Mouse (Mus musculus) fat pad, adult 2 months (tissue): ENCODE data around the gene Ccdc157.
"Not testable (repeated sequence)": the region's sequence is repeated elsewhere in the genome, so short reads cannot be mapped to it uniquely, and the experiment has no call there.

Experiments used
- DNase-seq: peaks from one replicate; pipeline ENCODE4 v3.0.0-alpha.2; 2011; ENCODE audit warnings: low read depth, low spot score; ENCODE audit errors: extremely low read depth

The Ccdc157 gene

DNA sequence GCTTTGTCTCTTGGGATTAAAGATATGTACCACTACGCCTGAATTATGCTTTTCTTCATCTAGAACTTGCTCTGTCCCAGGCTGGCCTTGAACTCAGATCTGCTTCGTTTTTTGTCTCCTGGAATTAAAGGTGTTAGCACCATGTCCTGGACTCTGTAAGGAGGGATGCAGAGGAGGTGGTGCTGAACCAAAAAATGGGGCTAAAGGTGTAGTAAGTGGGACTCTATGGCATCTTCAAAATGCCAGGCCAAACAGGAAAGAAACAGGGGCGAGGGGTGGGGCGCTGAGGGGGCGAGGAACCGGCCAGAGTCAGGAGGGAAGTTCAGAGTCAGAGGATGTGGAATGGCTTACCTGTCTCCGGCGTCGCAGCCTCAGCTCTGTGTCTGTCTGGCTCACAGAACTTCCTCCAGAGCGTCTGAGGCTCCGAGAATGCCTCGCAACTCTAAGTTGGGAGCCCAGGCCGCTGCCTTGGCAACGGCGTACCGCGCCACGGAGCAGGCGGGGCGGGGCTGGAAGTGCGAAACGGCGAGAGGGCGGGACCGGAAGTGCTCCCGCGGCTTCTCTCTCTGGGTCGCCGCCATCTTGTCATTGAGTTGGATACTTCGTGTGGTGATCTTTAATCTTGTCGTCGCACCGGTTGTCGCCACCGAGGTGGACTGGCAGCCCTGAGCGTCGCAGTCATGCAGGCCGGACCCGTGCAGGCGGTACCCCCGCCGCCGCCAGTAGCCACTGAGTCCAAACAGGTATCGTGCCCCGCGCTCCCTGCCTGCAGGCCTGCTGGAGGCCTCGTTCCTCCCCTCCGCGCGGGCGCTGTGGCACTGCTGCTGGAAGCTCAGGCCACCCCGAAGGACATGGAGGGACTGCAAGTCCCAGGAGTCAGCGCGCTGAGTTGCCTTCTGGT lies at the start of gene Ccdc157, which contains the start of gene Sf3a1:
Gene Ccdc157 (minus strand): TSS at position 486 of the 901 bp plus-strand sequence.
Gene Sf3a1 (plus strand): TSS at position 543 of the 901 bp plus-strand sequence.
- no peak for DNase-seq

DNA sequence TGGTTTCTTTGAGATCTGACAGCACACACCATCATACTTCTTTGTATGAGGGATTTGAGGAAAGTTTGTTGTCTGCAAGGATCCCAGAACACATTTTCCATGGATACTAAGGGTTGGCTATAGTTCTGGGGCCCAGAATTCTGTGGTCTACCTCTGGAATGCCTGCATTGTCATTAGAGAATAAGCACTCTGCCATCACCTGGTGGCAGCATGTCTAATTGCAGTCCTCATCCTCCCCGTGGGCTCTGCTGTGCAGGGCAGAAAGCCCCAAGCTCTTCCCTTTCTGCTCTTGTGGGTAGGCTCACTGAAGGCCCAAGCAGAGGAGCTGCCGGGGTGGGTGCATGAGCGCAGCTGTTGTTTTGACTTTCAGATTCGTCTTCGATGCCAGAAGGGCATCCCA lies 49.5 kb upstream of the Ccdc157 start:
- DNase-seq: no peak

DNA sequence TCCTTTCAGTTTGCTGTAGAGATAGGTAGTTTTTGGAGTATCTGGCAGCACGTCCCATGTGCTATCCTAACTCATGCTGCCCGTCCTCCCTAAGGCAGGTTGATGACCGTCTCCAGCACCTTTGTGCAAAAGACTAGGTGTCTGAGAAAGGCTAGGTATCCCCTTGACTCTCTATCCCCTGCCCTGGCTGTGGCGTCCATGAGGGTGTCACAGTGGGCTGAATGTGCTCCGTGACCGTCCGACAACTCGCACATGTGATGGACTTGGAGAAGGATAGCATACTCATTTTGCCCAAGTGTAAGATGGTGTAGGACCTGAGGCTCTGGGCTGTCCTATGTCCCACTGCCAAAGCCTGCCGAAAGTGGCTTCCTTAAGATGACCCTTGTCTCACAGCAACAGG lies 47.6 kb upstream of the Ccdc157 start:
- DNase-seq: no peak

DNA sequence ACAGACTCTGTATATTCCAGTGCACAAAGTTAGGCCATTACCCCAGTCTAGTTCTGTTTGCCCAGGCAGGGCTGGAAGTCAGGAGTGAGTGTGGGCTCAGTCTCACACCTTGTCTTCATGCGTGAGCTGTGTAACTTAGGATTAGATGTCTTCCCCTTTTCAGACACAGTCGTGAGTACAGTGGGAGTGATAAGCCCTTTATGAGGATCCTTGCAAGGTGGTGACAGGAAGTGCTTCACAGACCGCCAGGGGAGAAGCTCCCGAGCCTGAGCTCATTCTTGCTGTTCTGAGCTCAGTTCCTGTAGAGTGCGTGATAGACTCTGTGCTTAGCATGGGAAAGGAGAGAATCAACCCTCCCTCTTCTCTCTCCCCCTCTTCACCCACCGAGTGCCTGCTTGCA lies 46.5 kb upstream of the Ccdc157 start:
- no peak for DNase-seq

DNA sequence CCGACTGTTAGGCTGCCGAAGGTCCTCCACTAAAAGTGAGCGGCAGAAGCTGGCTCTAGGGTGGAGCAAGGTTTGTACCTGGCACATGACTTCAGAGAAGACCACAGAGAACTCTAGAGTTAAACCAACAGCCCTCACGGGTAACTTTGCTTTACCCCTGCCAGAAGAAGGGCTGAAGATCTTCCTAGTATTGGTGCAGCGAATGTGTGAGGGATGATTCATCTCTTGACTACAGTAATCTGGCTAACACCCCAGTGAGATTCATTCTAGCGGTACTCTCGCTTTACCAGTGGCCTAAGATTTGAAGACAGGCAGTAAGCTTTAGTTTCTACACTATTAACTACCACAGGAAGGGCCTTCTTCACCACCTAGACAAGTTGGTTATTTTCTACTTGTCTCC lies 45.9 kb upstream of the Ccdc157 start:
- no peak for DNase-seq

DNA sequence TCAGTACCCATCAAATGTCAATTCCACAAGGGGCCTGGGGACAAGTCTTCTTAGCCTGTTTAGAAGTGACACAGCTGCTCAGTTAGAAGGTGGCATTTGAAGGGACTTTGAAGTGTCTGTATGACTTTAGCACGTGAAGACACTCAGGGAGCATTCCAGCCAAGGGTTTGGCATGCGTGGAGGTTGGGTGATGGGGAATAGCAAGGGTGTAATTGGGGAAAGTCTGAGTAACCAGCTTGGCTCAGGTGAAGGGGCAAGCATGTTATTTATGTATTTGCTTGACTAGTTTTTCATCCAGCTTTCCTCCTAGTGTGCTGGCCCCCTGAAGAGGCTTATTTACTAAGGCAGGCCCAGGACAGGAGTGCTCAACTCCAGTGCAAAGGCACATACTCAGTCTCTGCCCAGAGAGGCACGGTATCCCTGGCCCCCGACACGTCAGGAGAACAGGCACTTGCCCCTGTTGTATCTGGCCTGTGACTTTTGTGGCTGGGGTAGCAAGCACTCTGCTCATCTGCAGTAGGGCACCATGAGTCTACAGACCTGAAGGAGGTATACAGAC lies 45.1 kb upstream of the Ccdc157 start:
- no peak for DNase-seq

DNA sequence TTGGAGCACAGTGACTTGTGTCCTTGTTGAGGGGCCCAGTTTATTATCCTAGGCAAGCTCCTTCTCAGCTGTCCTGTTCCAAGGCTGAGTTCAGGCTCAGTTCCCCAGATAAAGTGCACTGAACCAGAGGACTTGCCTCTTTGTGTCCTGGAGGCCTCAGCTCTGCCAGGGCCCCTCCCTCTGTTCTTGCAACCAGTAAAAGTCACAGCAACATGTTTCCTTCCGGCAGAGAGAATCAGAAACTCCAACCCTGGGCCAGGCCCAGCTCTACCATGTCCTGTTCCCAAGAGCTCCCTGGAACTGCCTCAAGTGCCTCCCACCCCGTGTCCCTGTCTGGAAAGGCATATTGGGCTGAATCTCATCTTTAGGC lies 43.6 kb upstream of the Ccdc157 start:
- peak; percentile 56 for DNase-seq

DNA sequence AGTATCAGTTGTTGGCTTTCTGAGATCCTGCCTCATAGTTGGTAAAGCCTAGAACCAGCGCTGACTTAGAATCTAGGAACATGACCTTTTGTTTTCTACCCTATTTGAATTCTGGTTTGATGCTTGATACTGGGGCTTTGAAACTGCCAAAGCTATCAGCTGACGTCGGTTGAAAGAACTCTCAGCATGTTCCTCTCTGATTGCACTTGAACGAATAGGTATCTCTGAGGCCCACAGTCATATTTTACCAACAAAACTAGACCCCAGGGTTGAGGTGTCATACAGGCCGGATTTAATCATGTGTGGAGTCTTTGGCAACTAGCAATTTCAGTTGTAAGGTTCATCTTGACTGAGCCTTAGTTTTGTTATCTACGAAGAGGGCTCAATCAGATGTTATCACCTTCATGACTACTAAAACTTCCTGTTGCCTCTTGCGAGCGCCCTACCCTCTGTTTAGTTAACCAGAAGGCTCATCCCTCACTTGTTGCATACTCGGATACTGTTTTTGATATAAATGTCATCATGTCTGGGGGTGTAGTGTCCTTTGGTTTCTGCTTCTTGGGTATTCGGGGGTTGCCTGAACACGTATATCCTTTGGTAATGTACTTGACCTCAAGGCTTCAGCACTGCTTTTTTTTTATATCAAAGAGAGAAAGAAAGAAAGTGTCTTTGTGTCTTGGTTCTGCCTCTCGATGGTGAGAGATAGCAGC lies 43.1 kb upstream of the Ccdc157 start:
- no peak for DNase-seq

DNA sequence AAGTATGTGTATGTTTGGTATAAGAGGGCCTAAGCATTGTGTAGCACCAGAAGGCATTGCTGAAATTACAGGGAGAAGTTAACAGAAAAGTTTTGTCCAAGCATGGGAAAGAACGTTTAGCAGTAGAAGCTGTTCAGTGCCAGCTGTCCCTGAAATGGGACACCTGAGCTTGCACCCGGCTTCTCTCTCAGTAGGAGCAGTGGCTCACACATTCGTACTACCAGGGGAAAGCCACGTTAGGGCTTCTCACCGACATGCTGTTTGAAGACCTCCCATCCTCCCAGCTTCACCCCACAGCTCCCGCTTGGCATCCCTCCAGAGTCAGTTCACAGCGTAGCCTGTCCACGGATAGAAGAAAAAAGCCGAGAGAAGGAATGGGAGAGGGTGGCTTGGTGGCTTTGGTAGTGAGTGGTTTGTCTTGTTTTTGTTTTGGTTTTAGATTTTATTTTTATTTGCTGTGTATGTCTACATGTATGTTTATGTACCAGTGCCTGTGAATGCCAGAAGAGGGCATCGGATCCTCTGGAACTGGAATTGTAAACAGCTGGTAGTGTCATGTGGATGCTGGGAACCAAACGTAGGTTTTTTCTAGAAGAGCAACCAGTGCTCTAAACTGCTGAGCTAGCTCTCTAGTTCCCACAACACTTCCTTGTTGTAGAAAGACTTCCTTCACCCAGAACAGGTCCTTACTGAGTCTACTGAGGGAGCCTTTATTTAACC lies 42.0 kb upstream of the Ccdc157 start:
- DNase-seq: no peak

DNA sequence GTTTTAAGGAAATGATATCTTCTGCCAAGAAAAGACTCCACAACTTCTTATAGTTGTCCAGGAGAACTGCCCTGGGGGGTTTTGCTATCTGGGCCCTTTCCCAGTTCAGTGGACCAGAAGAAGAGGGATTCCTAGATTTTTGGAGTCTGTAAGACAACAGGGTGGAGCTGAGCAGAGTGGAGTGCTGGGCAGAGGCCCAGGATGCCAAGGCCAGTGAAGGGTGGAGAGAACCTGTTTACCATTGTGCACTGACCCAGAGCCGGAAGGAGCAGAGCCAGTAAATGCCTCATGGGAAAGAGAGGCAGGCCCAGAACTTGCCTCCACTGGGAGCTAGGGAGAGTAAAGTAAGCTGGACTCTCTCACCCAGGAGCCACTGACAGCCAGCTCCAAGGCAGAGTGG lies 37.6 kb upstream of the Ccdc157 start:
- DNase-seq: no peak

DNA sequence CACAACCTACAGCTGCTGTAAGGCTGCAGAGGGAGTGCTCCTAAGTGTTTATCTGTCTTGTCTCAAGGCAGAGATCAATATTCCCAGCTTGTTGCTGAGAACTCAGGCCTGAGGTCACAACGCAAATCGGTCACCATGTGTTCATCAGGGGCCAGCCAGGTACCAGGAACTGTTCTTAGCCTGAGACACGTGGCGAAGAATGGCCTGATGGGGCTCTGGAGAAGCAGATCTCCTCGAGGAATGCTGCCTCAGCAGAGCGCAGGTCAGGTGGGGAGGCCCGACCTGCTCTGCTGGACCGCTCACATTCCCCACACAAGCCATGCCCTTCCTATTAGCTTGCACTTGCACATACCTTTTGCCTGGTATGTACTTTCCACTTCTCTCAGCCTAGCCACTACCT lies 36.5 kb upstream of the Ccdc157 start:
- no peak for DNase-seq

DNA sequence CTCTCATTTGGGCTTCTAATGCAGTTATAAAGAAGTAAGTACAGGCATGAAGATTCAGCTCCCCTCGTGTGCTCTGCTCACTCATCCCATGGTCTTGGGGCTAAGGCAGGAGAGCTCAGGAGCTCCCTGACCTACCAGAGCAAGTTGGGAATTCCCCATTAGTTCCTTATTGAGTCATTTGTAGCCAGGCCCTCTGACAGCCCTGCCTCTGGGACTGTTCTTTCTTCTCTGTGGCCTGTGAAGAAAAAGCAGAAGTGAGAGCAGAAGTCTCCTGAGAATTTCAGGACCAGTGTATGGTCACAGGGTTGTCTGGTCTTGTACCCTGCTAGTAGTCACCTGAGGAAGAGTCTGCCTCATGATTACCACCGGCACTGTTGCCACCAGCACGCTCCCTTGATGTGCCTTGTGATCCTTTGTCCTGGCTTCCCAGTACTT lies 35.5 kb upstream of the Ccdc157 start:
- DNase-seq: no peak

DNA sequence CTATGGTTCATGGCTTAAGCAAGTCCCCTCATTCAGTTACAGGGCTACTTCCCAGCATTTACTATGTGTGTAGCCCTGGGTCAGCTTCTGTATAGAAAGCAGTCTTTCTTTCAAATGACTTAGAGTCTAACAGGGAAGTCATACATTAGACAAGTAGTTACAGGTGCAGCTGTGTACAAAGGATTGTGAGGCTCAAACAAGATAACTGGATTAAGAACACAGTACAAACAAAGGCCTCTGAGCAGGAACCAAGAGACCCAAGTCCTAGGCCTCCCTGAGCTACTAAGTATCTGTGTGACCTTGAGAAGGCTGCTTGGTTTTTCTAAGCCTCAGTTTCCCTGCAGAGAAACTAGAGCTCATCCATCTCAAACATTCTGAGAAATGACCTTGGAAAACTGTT lies 33.3 kb upstream of the Ccdc157 start:
- DNase-seq: no peak

DNA sequence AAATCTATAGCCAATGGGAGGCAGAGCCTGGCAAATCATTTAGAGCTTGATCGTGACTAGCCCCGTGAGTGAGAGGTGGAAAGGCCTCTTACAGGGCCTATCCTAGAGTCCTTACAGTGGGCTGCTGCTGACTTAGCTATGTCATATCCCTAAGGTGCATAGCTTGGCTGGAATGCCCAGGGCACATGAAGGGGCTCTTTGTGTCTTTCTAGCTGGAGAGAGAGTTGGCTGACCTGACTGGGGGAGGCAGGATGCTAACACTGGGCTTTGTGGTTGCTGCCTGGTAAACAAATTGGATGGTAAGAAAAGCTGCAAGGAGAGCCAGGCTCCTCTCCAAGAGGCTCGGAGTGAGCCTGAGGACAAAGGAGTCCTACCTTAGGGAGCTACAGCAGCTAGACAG lies 32.7 kb upstream of the Ccdc157 start:
- no peak for DNase-seq

DNA sequence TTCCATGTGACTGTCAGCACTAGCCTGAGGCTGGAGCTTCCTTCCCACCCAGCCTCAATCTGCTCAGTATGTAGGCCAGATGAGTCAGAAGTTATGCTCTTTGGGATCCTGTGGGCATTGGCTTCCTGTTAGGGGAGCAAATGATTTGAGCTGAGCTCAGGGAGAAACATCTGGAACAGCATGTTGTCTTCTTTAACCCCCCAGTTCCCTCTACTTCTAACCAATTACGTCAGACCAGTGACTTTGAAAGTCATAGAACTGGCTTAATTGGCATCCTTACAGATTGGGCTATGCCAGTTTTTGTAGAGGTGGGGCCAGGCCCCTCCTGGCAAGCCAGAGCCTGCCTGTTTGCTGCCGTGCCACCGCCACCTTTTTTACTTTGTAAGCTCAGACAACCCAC lies 30.6 kb upstream of the Ccdc157 start:
- DNase-seq: no peak

DNA sequence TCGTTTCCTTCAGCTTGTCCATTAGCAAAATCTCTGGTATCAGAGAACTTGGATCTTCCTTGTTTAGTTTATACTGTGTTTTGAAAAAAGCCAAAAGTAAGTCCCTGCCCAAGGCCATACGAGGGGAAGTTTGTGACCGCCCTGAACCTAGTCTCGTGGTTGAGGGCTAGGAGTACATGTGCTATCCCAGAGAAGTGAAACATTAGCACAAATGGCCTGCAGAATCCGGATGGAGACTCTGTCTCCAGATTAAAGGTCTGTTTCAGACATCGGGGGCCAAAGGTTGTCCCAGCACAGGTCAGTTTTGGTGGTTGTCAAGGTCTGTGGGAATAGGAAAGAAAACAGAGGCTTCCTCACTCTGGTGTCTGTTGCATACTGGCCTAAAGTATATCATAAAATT lies 29.1 kb upstream of the Ccdc157 start:
- DNase-seq: no peak

DNA sequence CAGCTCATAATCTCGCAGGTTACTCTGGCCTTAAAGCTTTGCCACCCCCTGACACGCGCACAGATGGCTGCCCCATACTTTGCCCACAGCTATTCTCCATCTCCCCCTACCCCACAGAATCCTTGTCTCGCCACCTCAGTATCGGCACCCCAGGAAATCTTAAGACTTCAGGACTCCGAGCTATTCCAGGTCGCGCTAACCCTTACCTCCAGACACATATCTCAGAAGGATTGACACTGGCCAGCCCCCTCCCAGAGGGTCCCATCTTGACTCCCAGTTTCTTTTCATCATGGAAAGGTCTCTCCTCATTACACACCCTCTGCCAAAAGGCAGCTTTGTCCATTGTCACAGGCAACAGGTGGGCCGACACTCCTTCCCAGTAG lies 27.2 kb upstream of the Ccdc157 start:
- DNase-seq: no peak

DNA sequence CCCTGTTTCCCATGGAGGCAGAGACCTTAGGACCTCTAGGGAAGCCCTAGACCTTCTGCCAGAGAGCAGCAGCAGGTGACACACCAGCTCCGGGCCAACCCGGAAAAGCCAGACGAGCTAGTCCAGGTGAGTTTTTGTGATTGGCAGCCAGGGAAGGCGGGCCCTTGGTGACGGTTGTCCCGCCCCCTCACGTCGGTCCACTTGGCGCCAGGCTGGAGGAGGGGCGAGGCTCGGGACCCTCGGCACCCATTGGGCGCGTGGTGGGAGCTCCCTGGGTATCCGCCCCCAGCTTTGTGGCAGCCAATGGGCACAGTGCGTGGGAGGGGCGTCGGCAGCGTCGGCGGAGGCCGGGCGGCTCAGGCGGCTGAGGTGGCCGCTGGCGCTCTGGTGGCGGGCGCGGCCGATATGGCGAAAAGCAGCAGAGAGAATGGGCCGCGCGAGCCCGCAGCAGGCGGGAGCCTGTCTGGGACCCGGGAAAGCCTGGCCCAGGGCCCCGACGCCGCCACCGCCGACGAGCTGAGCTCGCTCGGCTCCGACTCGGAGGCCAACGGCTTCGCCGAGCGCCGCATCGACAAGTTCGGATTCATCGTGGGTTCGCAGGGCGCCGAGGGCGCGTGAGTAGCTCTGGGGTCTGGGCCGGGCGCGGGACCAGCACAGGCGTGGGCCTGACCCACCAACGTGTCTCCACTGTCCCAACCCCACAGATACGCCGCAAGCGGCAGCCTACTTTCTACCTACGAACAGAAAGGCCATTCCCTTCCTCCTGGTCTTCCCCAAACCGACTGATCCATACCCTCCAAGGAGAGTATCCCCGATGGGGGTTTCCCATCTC lies 26.6 kb upstream of the Ccdc157 start, which contains the start of gene Tbc1d10a:
Gene Tbc1d10a (plus strand): TSS at position 304 of the 832 bp plus-strand sequence.
- peak; percentile 81 for DNase-seq

DNA sequence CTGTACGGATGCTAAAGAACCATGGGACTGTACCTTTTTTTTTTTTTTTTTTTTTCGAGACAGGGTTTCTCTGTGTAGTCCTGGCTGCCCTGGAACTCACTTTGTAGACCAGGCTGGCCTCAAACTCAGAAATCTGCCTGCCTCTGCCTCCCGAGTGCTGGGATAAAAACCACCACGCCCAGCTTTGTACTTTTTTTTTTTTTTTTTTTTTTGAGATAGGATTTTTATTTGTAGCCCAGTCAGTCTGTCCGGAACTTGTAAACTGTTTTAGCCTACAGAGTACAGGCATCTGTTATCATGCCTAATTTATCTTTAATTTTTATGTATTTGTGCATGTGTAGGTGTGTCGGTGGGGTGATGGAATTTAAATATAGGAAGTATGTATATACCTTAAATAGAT lies 25.4 kb upstream of the Ccdc157 start:
- DNase-seq: not testable (repeated sequence)

DNA sequence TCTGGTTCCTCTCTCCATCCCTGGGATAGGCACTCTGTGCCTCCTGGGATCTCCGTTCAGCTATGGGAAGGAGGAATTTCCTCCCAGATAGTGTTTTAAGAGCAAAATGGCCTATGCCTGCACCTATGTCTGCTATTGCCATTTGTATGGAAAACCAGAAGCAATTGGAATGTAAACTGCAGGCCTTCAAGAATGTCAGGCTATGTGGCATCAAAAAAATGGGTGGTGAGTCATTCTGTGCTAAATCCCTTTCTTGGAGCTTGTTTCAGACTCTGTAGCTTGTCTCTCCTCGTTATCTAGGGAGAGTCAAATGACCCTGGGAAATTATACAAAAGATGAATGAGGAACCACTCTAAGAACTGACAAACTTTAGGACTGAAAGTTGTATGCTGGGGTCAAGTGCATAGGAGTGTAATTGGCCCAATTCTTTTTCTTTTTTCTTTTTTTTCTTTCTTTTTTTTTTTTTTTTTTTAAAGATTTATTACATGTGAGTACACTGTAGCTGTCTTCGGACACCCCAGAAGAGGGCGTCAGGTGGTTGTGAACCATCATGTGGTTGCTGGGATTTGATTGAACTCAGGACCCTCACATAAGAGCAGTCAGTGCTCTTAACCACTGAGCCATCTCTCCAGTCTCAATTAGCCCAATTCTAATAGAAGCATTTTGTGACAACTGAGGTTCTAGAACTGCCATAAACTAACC lies 24.3 kb upstream of the Ccdc157 start:
- DNase-seq: no peak
